Mouse (Mus musculus): Measurements from ENCODE around the gene Mip. TPM values are rescaled to one million over a fixed set of nuclear protein-coding genes. Genes with fewer than 3 reads are reported as not detected.

The Mip gene
- total and polyA plus RNA-seq, 3 experiments: not detected

GRCm38 (mm10) chr10:128204941-128205340 is 20.7 kb upstream of the Mip start:
- no peak for TF ChIP-seq TCF12 (IDR thresholded peaks at IDR 0.05; ENCODE audit: low read depth, low read length)
- TF ChIP-seq JUND (conservative IDR thresholded peaks at IDR 0.05; ENCODE audit: low read depth, low read length): no peak
- no peak for TF ChIP-seq ETS1 (conservative IDR thresholded peaks at IDR 0.05; ENCODE audit: low read depth, low read length)
- no peak for TF ChIP-seq USF1 (IDR thresholded peaks at IDR 0.05; ENCODE audit: low read depth, low read length)
- TF ChIP-seq CTCF (conservative IDR thresholded peaks at IDR 0.05 in 1 of 2, IDR thresholded peaks at IDR 0.05 in 1 of 2; ENCODE audit: low read depth in 2 of 2, low read length in 2 of 2): no peak
- no peak for TF ChIP-seq TBP (conservative IDR thresholded peaks at IDR 0.05; ENCODE audit: low read depth, low read length)
- TF ChIP-seq SIN3A (IDR thresholded peaks at IDR 0.05; ENCODE audit: low read length): no peak
- H3K79me2 ChIP-seq (replicated peaks; ENCODE audit: control insufficient read depth, extremely low read depth, insufficient read depth, poor library complexity, severe bottlenecking): peaks cover 1% of the 10 kb centered on the region
- in situ Hi-C loops (cut with MboI; ENCODE audit: low pct_ligation_motif_present, low pct_unique_long_range_greater_than_20kb, low sequenced_read_pairs) (no loop called here), dilution Hi-C loops (cut with MboI; ENCODE audit: extremely low pct_ligation_motif_present, extremely low pct_unique_long_range_greater_than_20kb, low sequenced_read_pairs) (no loop called here)
- no peaks in the 10 kb centered on the region for H3K27me3 ChIP-seq (replicated peaks)
- H3K4me2 ChIP-seq (ENCODE audit: insufficient read depth, low read depth, poor library complexity, severe bottlenecking): no peak overlapping the region
- H3K4me1 ChIP-seq (ENCODE audit: control insufficient read depth in 1 of 2, insufficient read depth in 2 of 2): peaks cover 14 to 49% of the 10 kb centered on the region in 2 experiments
- H3K36me3 ChIP-seq (replicated peaks in 1 of 2; ENCODE audit: control insufficient read depth in 1 of 2, insufficient read depth in 1 of 2, low read length in 1 of 2): peaks cover 3 to 31% of the 10 kb centered on the region in 2 experiments
- no peaks in the 10 kb centered on the region for H3K9me3 ChIP-seq (replicated peaks; ENCODE audit: low read length)
- no peak overlapping the region for H3K27ac ChIP-seq (ENCODE audit: insufficient read depth, low read depth)
- no peak for DNase-seq (ENCODE audit: extremely low read depth)
- no peak overlapping the region for H3K9ac ChIP-seq (ENCODE audit: insufficient read depth, low read depth)
- no peak overlapping the region for H3K4me3 ChIP-seq (replicated peaks in 1 of 3; ENCODE audit: low read depth in 2 of 3, low read length in 2 of 3, poor library complexity in 1 of 3)

- dilution Hi-C loops (cut with MboI; ENCODE audit: extremely low pct_ligation_motif_present, extremely low pct_unique_long_range_greater_than_20kb, low sequenced_read_pairs) (no loop called here), in situ Hi-C loops (cut with MboI; ENCODE audit: low pct_ligation_motif_present, low pct_unique_long_range_greater_than_20kb, low sequenced_read_pairs) (no loop called here)
- TF ChIP-seq POLR2A (IDR thresholded peaks at IDR 0.05; ENCODE audit: low read depth, low read length) (no peak), E2F4 (IDR thresholded peaks at IDR 0.05; ENCODE audit: insufficient replicate concordance, low read depth, low read length) (no peak), KAT2A (IDR thresholded peaks at IDR 0.05; ENCODE audit: insufficient replicate concordance, low read length) (no peak), NRF1 (IDR thresholded peaks at IDR 0.05; ENCODE audit: low read depth, low read length) (no peak), ETS1 (conservative IDR thresholded peaks at IDR 0.05; ENCODE audit: low read depth, low read length) (no peak), IRF4 (IDR thresholded peaks at IDR 0.05; ENCODE audit: low read depth, low read length) (no peak), CHD1 (IDR thresholded peaks at IDR 0.05; ENCODE audit: low read depth, low read length) (no peak), BHLHE40 (IDR thresholded peaks at IDR 0.05; ENCODE audit: low read depth, low read length) (no peak), ZNF384 (IDR thresholded peaks at IDR 0.05; ENCODE audit: low read depth, low read length) (no peak)
- Histone ChIP-seq H3K9ac (ENCODE audit: insufficient read depth, low read depth) (no peak overlapping the region), H3K27ac (ENCODE audit: insufficient read depth, low read depth) (no peak overlapping the region), H3K4me2 (ENCODE audit: insufficient read depth, low read depth, poor library complexity, severe bottlenecking) (no peak overlapping the region), H3K36me3 (replicated peaks in 1 of 2; ENCODE audit: control insufficient read depth in 1 of 2, insufficient read depth in 1 of 2, low read length in 1 of 2) (peaks cover 3 to 33% of the 10 kb centered on the region in 2 experiments), H3K27me3 (replicated peaks) (no peaks in the 10 kb centered on the region), H3K79me2 (replicated peaks; ENCODE audit: control insufficient read depth, extremely low read depth, insufficient read depth, poor library complexity, severe bottlenecking) (peaks cover 16% of the 10 kb centered on the region), H3K4me3 (replicated peaks in 1 of 3; ENCODE audit: low read depth in 2 of 3, low read length in 2 of 3, poor library complexity in 1 of 3) (no peak overlapping the region), H3K9me3 (replicated peaks; ENCODE audit: low read length) (no peaks in the 10 kb centered on the region), H3K4me1 (ENCODE audit: control insufficient read depth in 1 of 2, insufficient read depth in 2 of 2) (peaks cover 9 to 48% of the 10 kb centered on the region in 2 experiments)
- no peak for DNase-seq (ENCODE audit: extremely low read depth)
Observed at GRCm38 (mm10) chr10:128208326-128208725, 17.3 kb upstream of the Mip start.
